Mouse (Mus musculus): ENCODE results near the gene Agfg1. TPM values are rescaled to one million over a fixed set of nuclear protein-coding genes. Genes with fewer than 3 reads are reported as not detected.

Agfg1 gene
- total and polyA plus RNA-seq, 3 experiments, result 34.1 to 58.6 TPM; not detected in 1

GRCm38 (mm10) chr1:82834572-82834971 is 4.7 kb upstream of the Agfg1 start (continued):
- TF ChIP-seq NRF1 (IDR thresholded peaks at IDR 0.05; ENCODE audit: insufficient read depth, low read depth, low read length, poor library complexity, severe bottlenecking), result 0 out of 2 replicates have a peak, but pooled peaks have one; percentile 31

- no peaks in the 10 kb centered on the region for H3K9me3 ChIP-seq (replicated peaks; ENCODE audit: insufficient read depth, low read length)
- no peaks in the 10 kb centered on the region for H3K27me3 ChIP-seq (ENCODE audit: control insufficient read depth in 1 of 2, insufficient read depth in 2 of 2, low read length in 2 of 2)
- DNase-seq (ENCODE audit: low read depth, low spot score), result peak; percentile 93
- peak overlapping the region; percentile 83 for H3K27ac ChIP-seq (ENCODE audit: control insufficient read depth, low read depth, low read length)
- peaks cover 6 to 29% of the 10 kb centered on the region in 2 experiments for H3K4me1 ChIP-seq (ENCODE audit: control insufficient read depth in 1 of 2, insufficient read depth in 2 of 2, low read length in 2 of 2)
- peaks cover 0 to 25% of the 10 kb centered on the region in 2 experiments; a peak in 2 of 4 replicates for H3K36me3 ChIP-seq (ENCODE audit: control insufficient read depth in 1 of 2, insufficient read depth in 2 of 2, low read length in 2 of 2)
- 0 out of 2 replicates have a peak overlapping the region, but pooled peaks have one; percentile 29 for H3K9ac ChIP-seq (ENCODE audit: control insufficient read depth, low read depth, low read length, poor library complexity, severe bottlenecking)
- peak; percentile 87 for TF ChIP-seq TCF12 (IDR thresholded peaks at IDR 0.05; ENCODE audit: low read depth, low read length)
- TF ChIP-seq CTCF (IDR thresholded peaks at IDR 0.05 in 2 of 3, conservative IDR thresholded peaks at IDR 0.05 in 1 of 3; ENCODE audit: control insufficient read depth in 1 of 3, insufficient read depth in 1 of 3, low read depth in 2 of 3, low read length in 3 of 3, poor library complexity in 1 of 3, severe bottlenecking in 1 of 3), result no peak
- TF ChIP-seq MEF2A (IDR thresholded peaks at IDR 0.05; ENCODE audit: extremely low read depth, insufficient replicate concordance, low read depth, low read length, poor library complexity, severe bottlenecking), result peak; percentile 88; the same call in 1 of the 2 replicates
- peak; percentile 62 to 82; a peak in 3 of 4 replicates for TF ChIP-seq EP300 (IDR thresholded peaks at IDR 0.05; ENCODE audit: low read depth in 1 of 2, low read length in 2 of 2)
- TF ChIP-seq JUND (IDR thresholded peaks at IDR 0.05; ENCODE audit: low read depth, low read length), result no peak
- peak in 1 of 2 experiments; percentile 32; a peak in 1 of 4 replicates for TF ChIP-seq POLR2A (IDR thresholded peaks at IDR 0.05; ENCODE audit: control insufficient read depth in 1 of 2, insufficient read depth in 1 of 2, low read depth in 1 of 2, low read length in 2 of 2, poor library complexity in 1 of 2)
- TF ChIP-seq E2F4 (IDR thresholded peaks at IDR 0.05; ENCODE audit: borderline replicate concordance, low read depth, low read length), result no peak
- no peak for TF ChIP-seq SMC3 (IDR thresholded peaks at IDR 0.05; ENCODE audit: low read depth, low read length)
- TF ChIP-seq ZKSCAN1 (IDR thresholded peaks at IDR 0.05; ENCODE audit: low read depth, low read length), result no peak
- TF ChIP-seq RCOR1 (IDR thresholded peaks at IDR 0.05; ENCODE audit: low read depth, low read length), result peak; percentile 67
- peak; percentile 80 for TF ChIP-seq GATA1 (IDR thresholded peaks at IDR 0.05; ENCODE audit: low read depth, low read length)
- TF ChIP-seq BHLHE40 (IDR thresholded peaks at IDR 0.05; ENCODE audit: borderline replicate concordance, low read depth, low read length), result peak; percentile 62; the same call in 1 of the 2 replicates
- TF ChIP-seq RAD21 (IDR thresholded peaks at IDR 0.05; ENCODE audit: low read depth, low read length), result no peak
- TF ChIP-seq HCFC1 (IDR thresholded peaks at IDR 0.05; ENCODE audit: low read depth, low read length), result peak; percentile 60; the same call in 1 of the 2 replicates
- TF ChIP-seq NELFE (IDR thresholded peaks at IDR 0.05; ENCODE audit: low read depth, low read length), result peak; percentile 42; the same call in 1 of the 2 replicates
- TF ChIP-seq TBP (IDR thresholded peaks at IDR 0.05; ENCODE audit: low read depth, low read length), result peak; percentile 63
- TF ChIP-seq MAZ (IDR thresholded peaks at IDR 0.05; ENCODE audit: low read depth, low read length), result peak; percentile 89
- TF ChIP-seq MXI1 (IDR thresholded peaks at IDR 0.05; ENCODE audit: low read depth, low read length), result peak; percentile 51
- TF ChIP-seq MAX (IDR thresholded peaks at IDR 0.05; ENCODE audit: low read length), result peak; percentile 63
- TF ChIP-seq ELF1 (IDR thresholded peaks at IDR 0.05; ENCODE audit: low read depth, low read length), result 0 out of 2 replicates have a peak, but pooled peaks have one; percentile 10
- peak; percentile 44; the same call in 1 of the 2 replicates for TF ChIP-seq MAFK (IDR thresholded peaks at IDR 0.05; ENCODE audit: borderline replicate concordance, low read depth, low read length)
- peak; percentile 91 for TF ChIP-seq ETS1 (IDR thresholded peaks at IDR 0.05; ENCODE audit: low read depth, low read length)
- peak; percentile 50 for TF ChIP-seq TAL1 (IDR thresholded peaks at IDR 0.05; ENCODE audit: low read length)
- TF ChIP-seq POLR2AphosphoS2 (IDR thresholded peaks at IDR 0.05; ENCODE audit: low read length), result no peak
- TF ChIP-seq CHD2 (IDR thresholded peaks at IDR 0.05; ENCODE audit: low read length), result no peak
- TF ChIP-seq SIN3A (IDR thresholded peaks at IDR 0.05; ENCODE audit: low read length), result peak; percentile 83
- TF ChIP-seq MYC (IDR thresholded peaks at IDR 0.05; ENCODE audit: low read depth, low read length), result 0 out of 2 replicates have a peak, but pooled peaks have one; percentile 45
- peak; percentile 50; the same call in 1 of the 2 replicates for TF ChIP-seq ZMIZ1 (IDR thresholded peaks at IDR 0.05; ENCODE audit: low read depth, low read length)
- H3K79me2 ChIP-seq (ENCODE audit: control insufficient read depth, insufficient read depth, low read length, poor library complexity), result peaks cover 22% of the 10 kb centered on the region
- peak overlapping the region; percentile 41 to 46 for H3K4me3 ChIP-seq (ENCODE audit: control insufficient read depth in 1 of 2, insufficient read depth in 1 of 2, low read depth in 2 of 2, low read length in 2 of 2)
Measured at GRCm38 (mm10) chr1:82836342-82837217, 2.7 kb upstream of the Agfg1 start.
